Mouse (Mus musculus) gastrocnemius, postnatal 36 days (tissue): ENCODE measurements around the gene Arf5. TPM values are rescaled to one million over a fixed set of nuclear protein-coding genes. Genes with fewer than 3 reads are reported as not detected.
A peak's percentile ranks its signal among the peaks of the same experiment; 100 is the strongest.

Source experiments
- DNase-seq, 2 experiments: peaks; one replicate each; pipeline ENCODE4 v3.0.0; 2022
- intact Hi-C: fragments of 180-260 bp; cut with DNase I; formaldehyde crosslinking; loops from one replicate; pipeline ENCODE4 v1.15.1; 2025
- total RNA-seq, 2 experiments: library from RNA; stranded (reverse); gene quantifications; 2 replicates each; pipeline ENCODE4 v1.2.3; 2021

The Arf5 gene
- total RNA-seq, 2 experiments from 2014 or later = 74.6 to 77.3 TPM

- intact Hi-C loops = no loop called here
- no peak for DNase-seq
Observed at GRCm38 (mm10) chr6:28425019-28425418, 1.7 kb downstream of the Arf5 start.

- intact Hi-C loops = no loop called here
- no peak for DNase-seq
Observed at GRCm38 (mm10) chr6:28427096-28427839, 3.9 kb downstream of the Arf5 start, which contains the start of gene Fscn3. TSS of gene Fscn3 (plus strand) at chr6:28427789.

GRCm38 (mm10) chr6:28428290-28428689 lies 4.9 kb downstream of the Arf5 start, which contains the start of gene Gcc1:
TSS of gene Gcc1 (minus strand) at chr6:28428390.
- DNase-seq = no peak
- intact Hi-C loops = no loop called here

GRCm38 (mm10) chr6:28429870-28430269 lies 6.5 kb downstream of the Arf5 start:
- intact Hi-C loops = no loop called here
- no peak for DNase-seq

DNA sequence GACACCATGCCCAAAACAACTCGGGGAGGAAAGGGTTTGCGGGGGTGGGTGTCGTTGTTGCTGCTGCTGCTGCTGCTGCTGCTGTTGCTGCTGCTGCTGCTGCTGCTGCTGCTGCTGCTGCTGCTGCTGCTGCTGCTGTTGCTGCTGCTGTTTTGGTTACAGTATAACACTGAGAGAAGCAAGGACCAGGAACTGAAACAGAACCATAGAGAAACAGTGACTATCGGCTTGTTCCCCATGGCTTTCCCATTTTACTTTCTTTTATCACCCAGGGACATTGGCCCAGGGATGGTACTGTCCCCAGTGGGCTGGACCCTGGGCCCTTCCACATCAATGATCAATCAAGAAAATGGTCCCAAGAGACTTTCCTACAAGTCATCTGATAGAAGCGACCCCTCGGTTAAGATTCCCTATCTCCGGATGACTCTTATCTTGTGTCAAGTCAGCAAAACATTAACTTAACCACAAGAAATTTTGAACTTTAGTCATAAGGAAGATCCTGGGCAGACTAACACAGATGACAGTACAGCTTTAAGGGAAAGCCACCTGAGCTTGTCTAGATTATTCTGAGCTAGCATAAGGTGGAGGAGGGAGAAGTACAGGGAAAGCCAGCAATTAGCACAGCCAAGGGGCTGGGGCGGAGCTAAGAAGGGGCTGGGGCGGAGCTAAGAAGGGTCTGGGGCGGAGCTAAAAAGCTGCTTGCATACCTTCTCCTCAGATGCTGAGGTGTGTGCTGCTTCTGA lies 7.6 kb downstream of the Arf5 start:
- no peak for DNase-seq
- intact Hi-C loops = no loop called here

DNA sequence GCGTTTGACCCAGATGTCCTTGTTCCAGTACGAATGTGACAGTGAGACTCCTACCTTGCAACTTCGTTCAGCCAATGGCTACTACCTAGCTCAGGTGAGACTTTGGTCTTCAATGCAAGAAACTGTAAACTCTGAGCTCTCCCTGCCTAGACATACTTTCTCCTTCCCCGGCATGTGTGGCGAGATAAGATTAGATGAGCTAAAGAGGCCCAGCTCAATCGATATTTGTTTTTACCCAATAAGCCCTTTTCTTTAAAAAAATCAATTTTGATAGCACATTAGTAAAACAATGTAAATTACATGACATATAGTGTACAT lies 8.1 kb downstream of the Arf5 start:
- no peak for DNase-seq
- intact Hi-C loops = no loop called here

DNA sequence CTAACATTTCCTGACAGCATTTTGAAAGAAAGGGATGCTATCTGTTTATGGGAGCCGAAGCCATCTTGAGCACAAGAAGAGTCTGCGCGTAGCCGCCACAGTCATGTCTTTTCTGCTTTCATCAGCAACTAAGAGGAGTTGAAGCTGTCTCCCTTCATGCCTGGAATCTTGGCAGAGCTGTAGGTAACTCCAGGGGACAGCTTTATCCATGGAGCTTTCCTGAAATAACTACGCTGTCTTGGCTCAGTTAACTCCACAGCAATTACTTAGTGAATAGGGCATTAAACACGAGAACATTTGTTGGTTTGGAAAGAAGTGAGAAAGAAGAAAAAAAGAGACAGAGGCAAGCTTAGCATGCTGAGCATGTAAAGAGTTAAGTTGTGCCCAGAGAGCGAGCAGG lies 24.6 kb downstream of the Arf5 start:
- intact Hi-C loops = no loop called here
- DNase-seq = no peak

- intact Hi-C loops = no loop called here
- no peak for DNase-seq
Observed at GRCm38 (mm10) chr6:28449253-28449652, 25.9 kb downstream of the Arf5 start, which contains the start of gene Pax4. TSS of gene Pax4 (minus strand) at chr6:28449353.

GRCm38 (mm10) chr6:28450481-28450880 lies 27.1 kb downstream of the Arf5 start:
- DNase-seq = no peak
- intact Hi-C loops = no loop called here

DNA sequence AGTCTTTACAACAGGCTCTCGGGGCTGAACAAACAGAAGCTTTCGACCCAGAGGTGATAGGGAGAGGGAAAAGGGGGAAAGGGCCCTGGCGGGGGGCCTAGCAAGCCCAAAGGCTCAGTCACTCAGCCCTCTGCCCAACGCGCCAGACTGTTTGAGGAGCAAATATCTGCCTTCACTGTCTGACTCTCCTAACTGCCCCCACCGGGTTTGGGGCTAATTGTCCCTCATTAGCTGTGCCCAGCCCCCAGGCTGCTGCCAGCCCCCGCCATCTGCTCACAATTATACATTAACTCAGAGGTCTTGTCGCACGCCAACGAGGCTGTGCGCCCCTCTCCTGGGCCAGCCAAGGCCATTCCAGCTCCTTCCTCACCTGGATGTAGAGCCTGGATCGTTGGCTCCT lies 27.6 kb downstream of the Arf5 start:
- intact Hi-C loops = no loop called here
- no peak for DNase-seq

- DNase-seq = no peak
- intact Hi-C loops = no loop called here
Observed at GRCm38 (mm10) chr6:28459221-28459668, 35.9 kb downstream of the Arf5 start.

DNA sequence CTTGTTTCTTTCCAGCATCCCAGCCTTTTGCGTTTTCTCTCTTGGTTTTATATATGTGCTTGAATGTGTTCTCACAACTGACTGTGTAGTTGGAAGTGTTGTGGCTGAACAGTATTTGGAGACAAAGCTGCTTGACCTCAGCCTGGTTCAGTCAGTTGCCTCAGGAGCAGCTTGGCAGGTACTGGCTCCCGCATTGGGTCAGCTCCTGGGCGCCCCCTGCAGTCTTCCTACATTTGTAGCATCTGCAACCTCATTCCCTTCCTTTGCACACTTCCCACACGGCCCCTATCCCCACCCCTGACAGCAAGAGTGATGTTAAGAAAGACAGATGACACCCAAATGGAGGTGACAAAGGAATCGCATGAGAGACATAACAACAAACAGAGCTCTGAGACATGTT lies 37.2 kb downstream of the Arf5 start:
- DNase-seq = peak; percentile 52 to 62
- intact Hi-C loops = no loop called here

DNA sequence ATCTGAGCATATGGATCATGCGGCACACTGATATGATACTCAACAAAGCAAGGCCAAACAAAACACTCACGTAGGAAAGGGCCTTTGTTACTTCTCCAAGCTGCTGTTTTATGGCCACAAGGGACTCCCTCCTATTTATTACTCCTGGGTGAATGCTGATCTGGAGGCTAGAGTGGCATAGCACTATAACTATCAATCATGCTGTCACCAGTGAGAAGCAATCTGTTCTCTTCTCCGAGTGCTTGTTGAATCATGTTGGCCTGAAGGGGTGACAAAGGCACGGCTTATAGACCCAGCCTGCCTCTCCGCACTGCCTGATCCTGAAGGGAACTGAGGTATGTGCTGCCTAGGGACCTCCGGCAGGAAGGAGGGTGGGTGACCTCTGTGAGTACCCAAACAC lies 41.3 kb downstream of the Arf5 start:
- intact Hi-C loops = no loop called here
- no peak for DNase-seq

- DNase-seq = no peak
- intact Hi-C loops = no loop called here
Observed at GRCm38 (mm10) chr6:28470017-28470602, 46.8 kb downstream of the Arf5 start.

DNA sequence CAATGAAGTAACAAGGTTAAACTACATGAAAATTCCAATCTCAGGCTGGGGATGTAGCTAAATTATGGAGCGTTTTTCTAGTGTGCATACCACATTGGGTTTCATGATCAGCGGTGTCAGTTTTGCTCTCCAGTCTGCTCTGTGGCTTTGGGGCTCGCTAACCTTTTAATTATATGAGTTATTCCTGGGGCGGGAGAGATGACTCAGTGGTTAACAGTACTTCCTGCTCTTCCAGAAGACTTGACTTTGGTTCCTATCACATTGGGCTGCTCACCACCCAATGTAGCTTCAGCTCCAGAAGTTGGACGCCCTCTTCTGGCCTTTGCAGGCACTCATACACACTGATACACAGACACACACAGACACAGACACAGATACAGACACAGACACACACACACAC lies 47.3 kb downstream of the Arf5 start:
- DNase-seq = no peak
- intact Hi-C loops = no loop called here

- DNase-seq = no peak
- intact Hi-C loops = no loop called here
Observed at GRCm38 (mm10) chr6:28471284-28472035, 48.1 kb downstream of the Arf5 start.

GRCm38 (mm10) chr6:28474211-28474610 lies 50.9 kb downstream of the Arf5 start:
- intact Hi-C loops = no loop called here
- no peak for DNase-seq

DNA sequence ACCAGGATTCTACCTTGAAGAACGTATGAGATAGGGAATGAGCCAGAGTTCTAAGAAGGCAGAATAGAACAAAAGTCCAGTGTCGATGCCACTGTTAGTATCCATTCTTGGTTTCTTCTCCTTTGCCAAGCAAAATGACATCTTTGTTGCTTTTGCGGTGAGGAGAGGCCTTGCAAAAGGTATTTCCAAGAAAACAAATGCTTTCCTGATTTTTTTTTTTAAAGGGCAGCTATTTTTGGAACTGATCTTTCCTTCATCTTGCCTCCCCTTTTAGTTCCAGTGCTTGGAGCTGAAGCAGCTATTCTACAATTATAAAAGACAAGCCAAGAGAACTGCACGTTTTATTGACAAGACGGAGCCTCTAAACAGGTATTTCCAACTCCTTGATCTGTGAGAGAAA lies 51.5 kb downstream of the Arf5 start, which contains the start of gene Snd1:
Gene Snd1, plus strand, starts transcription at position 301 of the 400 bp plus-strand sequence.
- DNase-seq = no peak
- intact Hi-C loops = loop anchor here (5.0 kb wide), 2 partner anchors 53 to 213 kb away; partner anchors contain the start of gene Arf5
